Mouse (Mus musculus): ENCODE measurements around the gene Slc41a2. TPM values are rescaled to one million over a fixed set of nuclear protein-coding genes. Genes with fewer than 3 reads are reported as not detected.

The Slc41a2 gene
- polyA plus RNA-seq (2015; fragmentation: Nextera tagmentation; extraction: Ambion mirVana): 0.71 and 0.84 TPM in 2 replicates

DNA sequence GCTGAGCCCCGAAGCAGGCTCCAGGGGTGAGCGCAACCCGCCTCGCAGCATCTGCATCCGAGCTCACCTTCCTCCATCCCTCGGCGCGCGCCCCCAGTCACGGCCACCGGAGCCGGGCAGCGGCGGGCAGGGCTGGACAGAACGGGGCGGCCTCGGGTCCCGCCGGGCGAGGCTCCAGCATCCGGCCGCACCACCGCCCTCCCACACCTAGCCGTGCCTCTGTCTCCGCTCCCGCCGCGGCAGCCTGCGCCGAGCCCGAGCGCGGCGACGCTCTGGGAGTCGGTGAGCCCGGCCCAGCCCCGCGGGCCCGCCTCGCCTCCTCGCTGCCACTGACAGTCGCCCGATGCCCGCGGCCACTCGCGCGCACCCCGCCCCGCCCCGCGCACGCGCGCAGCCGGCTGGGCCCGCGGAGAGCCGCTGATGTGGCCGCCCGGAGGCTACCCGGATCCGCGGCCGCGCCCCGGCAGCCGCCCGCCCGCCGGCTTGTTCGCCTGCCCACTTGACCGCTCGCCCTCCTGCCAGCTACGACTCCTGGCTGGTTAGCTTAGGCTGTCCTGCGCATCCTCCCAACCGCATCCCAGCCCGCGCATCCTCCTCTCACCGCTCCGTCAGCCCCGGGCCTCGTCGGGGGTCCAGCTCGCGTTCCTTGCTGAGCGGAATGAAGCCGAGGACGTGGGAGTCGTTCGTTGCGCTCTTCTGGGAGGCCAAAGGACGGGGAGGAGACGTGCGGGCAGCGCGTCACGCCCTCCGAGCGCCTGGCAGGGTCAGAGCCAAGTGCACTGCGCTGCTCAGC, at the start of gene Slc41a2:
Gene Slc41a2, minus strand, starts transcription at position 724 of the 793 bp plus-strand sequence.
- H3K4me3 ChIP-seq (ENCODE audit: low read length): peak within 1 kb of the TSS; percentile 59
- ATAC-seq (replicated peaks; ENCODE audit: extremely low read depth, insufficient read depth, low FRiP score): peak; percentile 69
- peaks cover 5% of the 10 kb centered on the region; the same call in 1 of the 2 replicates for H3K4me1 ChIP-seq (ENCODE audit: control insufficient read depth, insufficient read depth, low read length)
- peaks cover 41% of the 10 kb centered on the region for H3K27me3 ChIP-seq (ENCODE audit: control insufficient read depth, insufficient read depth, low read length)
- WGBS: 1% methylated on average over 100 of the region's 102 CpGs
- H3K27ac ChIP-seq (ENCODE audit: low read length): no peak within 1 kb of the TSS
- H3K9ac ChIP-seq (ENCODE audit: low read length): peak within 1 kb of the TSS; percentile 57
- no peaks in the 10 kb centered on the region for H3K36me3 ChIP-seq (ENCODE audit: control insufficient read depth, insufficient read depth)
- H3K4me2 ChIP-seq (ENCODE audit: low read depth, low read length): peak within 1 kb of the TSS; percentile 83
- H3K9me3 ChIP-seq (replicated peaks; ENCODE audit: control insufficient read depth, low read length): no peaks in the 10 kb centered on the region

DNA sequence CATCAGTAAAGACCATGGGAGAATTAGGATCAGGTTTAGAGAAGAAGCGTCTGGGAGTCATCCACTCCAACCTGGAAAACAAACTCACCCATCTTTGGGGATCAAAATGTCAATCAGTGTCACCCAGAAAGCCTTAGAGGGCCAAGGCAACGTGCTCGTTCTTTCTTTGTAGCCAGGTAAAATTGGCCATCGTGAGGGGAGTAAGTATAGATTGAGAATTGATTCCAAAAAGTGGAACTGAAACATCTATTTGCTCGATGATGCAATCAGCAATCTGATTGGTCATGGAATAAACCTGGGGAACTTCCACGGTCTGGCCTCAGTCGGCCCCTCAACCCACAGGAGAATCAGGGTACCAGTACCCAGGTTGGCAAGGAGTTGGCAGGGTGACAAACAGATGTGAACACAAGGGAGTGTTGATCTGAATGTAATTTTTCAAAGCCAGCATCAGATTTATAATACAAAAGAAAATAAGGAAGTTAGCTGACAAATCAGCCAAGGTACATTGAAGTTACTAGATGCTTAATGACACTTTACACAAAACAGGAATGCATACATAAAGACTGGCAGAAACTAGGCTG, 47.7 kb upstream of the Slc41a2 start:
- ATAC-seq (replicated peaks; ENCODE audit: extremely low read depth, insufficient read depth, low FRiP score): no peak
- H3K4me3 ChIP-seq (ENCODE audit: low read length): no peak overlapping the region

DNA sequence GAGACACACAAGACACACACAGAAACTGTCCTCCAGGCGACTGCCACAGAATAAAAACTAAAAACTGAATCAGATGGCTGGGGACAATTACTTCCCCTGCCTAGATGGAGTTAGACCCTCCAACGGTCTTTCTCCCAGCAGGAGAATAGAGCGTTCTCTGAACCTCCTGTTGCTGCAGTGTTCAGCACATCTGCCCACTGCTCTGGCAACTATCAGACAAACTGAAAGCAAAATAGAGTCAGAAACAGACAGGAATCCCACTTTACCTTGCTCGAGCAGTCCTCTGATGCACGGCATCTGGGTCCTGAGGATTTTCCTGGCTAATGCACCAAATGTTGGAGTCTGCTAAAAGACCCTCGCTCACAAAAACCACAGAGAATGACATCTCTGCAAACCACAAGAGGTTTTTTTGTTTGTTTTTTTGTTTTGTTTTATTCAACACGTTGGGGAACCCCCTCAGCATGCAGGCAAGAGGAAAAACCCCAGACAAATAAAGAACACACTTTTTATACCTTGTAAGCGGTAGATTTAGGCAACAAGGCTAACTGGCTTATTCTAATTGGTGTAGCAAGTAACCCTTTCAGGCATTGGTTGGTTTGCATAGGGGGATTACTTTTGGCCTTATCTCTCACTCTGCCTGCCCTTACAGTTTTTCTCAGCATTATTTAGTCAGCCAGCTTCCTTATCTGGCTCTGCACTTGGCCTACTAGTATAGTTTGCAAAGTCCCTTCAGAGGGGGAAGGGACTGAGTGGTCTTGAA, 47.0 kb upstream of the Slc41a2 start:
- H3K9me3 ChIP-seq (replicated peaks; ENCODE audit: control insufficient read depth, low read length): no peaks in the 10 kb centered on the region
- WGBS: 88% methylated on average over 8 of the region's 8 CpGs
- H3K4me2 ChIP-seq (ENCODE audit: low read depth, low read length): no peak overlapping the region
- no peak overlapping the region for H3K27ac ChIP-seq (ENCODE audit: low read length)
- no peak overlapping the region for H3K9ac ChIP-seq (ENCODE audit: low read length)
- H3K4me1 ChIP-seq (ENCODE audit: control insufficient read depth, insufficient read depth, low read length): no peaks in the 10 kb centered on the region
- ATAC-seq (replicated peaks; ENCODE audit: extremely low read depth, insufficient read depth, low FRiP score): no peak
- H3K27me3 ChIP-seq (ENCODE audit: control insufficient read depth, insufficient read depth, low read length): no peaks in the 10 kb centered on the region
- no peak overlapping the region for H3K4me3 ChIP-seq (ENCODE audit: low read length)
- no peaks in the 10 kb centered on the region for H3K36me3 ChIP-seq (ENCODE audit: control insufficient read depth, insufficient read depth)

More for the DNA sequence above, 47.7 kb upstream of the Slc41a2 start:
- Histone ChIP-seq H3K9me3 (replicated peaks; ENCODE audit: control insufficient read depth, low read length) (no peaks in the 10 kb centered on the region), H3K4me2 (ENCODE audit: low read depth, low read length) (no peak overlapping the region), H3K9ac (ENCODE audit: low read length) (no peak overlapping the region), H3K27me3 (ENCODE audit: control insufficient read depth, insufficient read depth, low read length) (no peaks in the 10 kb centered on the region), H3K27ac (ENCODE audit: low read length) (no peak overlapping the region), H3K36me3 (ENCODE audit: control insufficient read depth, insufficient read depth) (no peaks in the 10 kb centered on the region), H3K4me1 (ENCODE audit: control insufficient read depth, insufficient read depth, low read length) (no peaks in the 10 kb centered on the region)
- WGBS: 95% methylated on average over 7 of the region's 7 CpGs

- no peaks in the 10 kb centered on the region for H3K27me3 ChIP-seq (ENCODE audit: control insufficient read depth, insufficient read depth, low read length)
- no peaks in the 10 kb centered on the region for H3K9me3 ChIP-seq (replicated peaks; ENCODE audit: control insufficient read depth, low read length)
- no peak overlapping the region for H3K9ac ChIP-seq (ENCODE audit: low read length)
- no peak overlapping the region for H3K27ac ChIP-seq (ENCODE audit: low read length)
- H3K36me3 ChIP-seq (ENCODE audit: control insufficient read depth, insufficient read depth): no peaks in the 10 kb centered on the region
- WGBS: 86% methylated on average over 13 of the region's 13 CpGs
- peaks cover 1% of the 10 kb centered on the region; the same call in 1 of the 2 replicates for H3K4me1 ChIP-seq (ENCODE audit: control insufficient read depth, insufficient read depth, low read length)
- no peak for ATAC-seq (replicated peaks; ENCODE audit: extremely low read depth, insufficient read depth, low FRiP score)
- H3K4me3 ChIP-seq (ENCODE audit: low read length): no peak overlapping the region
- no peak overlapping the region for H3K4me2 ChIP-seq (ENCODE audit: low read depth, low read length)
These were observed 46.2 kb upstream of the Slc41a2 start for GRCm38 (mm10) chr10:83383863-83384262.

- Histone ChIP-seq H3K9ac (ENCODE audit: low read length) (no peak overlapping the region), H3K36me3 (ENCODE audit: control insufficient read depth, insufficient read depth) (no peaks in the 10 kb centered on the region), H3K9me3 (replicated peaks; ENCODE audit: control insufficient read depth, low read length) (no peaks in the 10 kb centered on the region), H3K4me2 (ENCODE audit: low read depth, low read length) (no peak overlapping the region), H3K27ac (ENCODE audit: low read length) (no peak overlapping the region), H3K4me1 (ENCODE audit: control insufficient read depth, insufficient read depth, low read length) (peaks cover 10% of the 10 kb centered on the region), H3K27me3 (ENCODE audit: control insufficient read depth, insufficient read depth, low read length) (no peaks in the 10 kb centered on the region), H3K4me3 (ENCODE audit: low read length) (no peak overlapping the region)
- 54% methylated on average over 2 of the region's 2 CpGs for WGBS
- ATAC-seq (replicated peaks; ENCODE audit: extremely low read depth, insufficient read depth, low FRiP score): no peak
These were observed 45.3 kb upstream of the Slc41a2 start for GRCm38 (mm10) chr10:83382988-83383387.

GRCm38 (mm10) chr10:83382528-83382927, 44.8 kb upstream of the Slc41a2 start:
- Histone ChIP-seq H3K27ac (ENCODE audit: low read length) (no peak overlapping the region), H3K4me1 (ENCODE audit: control insufficient read depth, insufficient read depth, low read length) (peaks cover 14% of the 10 kb centered on the region), H3K9ac (ENCODE audit: low read length) (no peak overlapping the region), H3K36me3 (ENCODE audit: control insufficient read depth, insufficient read depth) (no peaks in the 10 kb centered on the region), H3K4me3 (ENCODE audit: low read length) (no peak overlapping the region), H3K27me3 (ENCODE audit: control insufficient read depth, insufficient read depth, low read length) (no peaks in the 10 kb centered on the region), H3K4me2 (ENCODE audit: low read depth, low read length) (no peak overlapping the region), H3K9me3 (replicated peaks; ENCODE audit: control insufficient read depth, low read length) (no peaks in the 10 kb centered on the region)
- WGBS: 89% methylated on average over 4 of the region's 4 CpGs
- no peak for ATAC-seq (replicated peaks; ENCODE audit: extremely low read depth, insufficient read depth, low FRiP score)

GRCm38 (mm10) chr10:83380501-83380900, 42.8 kb upstream of the Slc41a2 start:
- Histone ChIP-seq H3K4me3 (ENCODE audit: low read length) (no peak overlapping the region), H3K36me3 (ENCODE audit: control insufficient read depth, insufficient read depth) (no peaks in the 10 kb centered on the region), H3K4me2 (ENCODE audit: low read depth, low read length) (no peak overlapping the region), H3K27me3 (ENCODE audit: control insufficient read depth, insufficient read depth, low read length) (no peaks in the 10 kb centered on the region), H3K9me3 (replicated peaks; ENCODE audit: control insufficient read depth, low read length) (no peaks in the 10 kb centered on the region), H3K9ac (ENCODE audit: low read length) (no peak overlapping the region), H3K4me1 (ENCODE audit: control insufficient read depth, insufficient read depth, low read length) (peaks cover 19% of the 10 kb centered on the region), H3K27ac (ENCODE audit: low read length) (no peak overlapping the region)
- WGBS: 88% methylated on average over 2 of the region's 2 CpGs
- ATAC-seq (replicated peaks; ENCODE audit: extremely low read depth, insufficient read depth, low FRiP score): no peak

DNA sequence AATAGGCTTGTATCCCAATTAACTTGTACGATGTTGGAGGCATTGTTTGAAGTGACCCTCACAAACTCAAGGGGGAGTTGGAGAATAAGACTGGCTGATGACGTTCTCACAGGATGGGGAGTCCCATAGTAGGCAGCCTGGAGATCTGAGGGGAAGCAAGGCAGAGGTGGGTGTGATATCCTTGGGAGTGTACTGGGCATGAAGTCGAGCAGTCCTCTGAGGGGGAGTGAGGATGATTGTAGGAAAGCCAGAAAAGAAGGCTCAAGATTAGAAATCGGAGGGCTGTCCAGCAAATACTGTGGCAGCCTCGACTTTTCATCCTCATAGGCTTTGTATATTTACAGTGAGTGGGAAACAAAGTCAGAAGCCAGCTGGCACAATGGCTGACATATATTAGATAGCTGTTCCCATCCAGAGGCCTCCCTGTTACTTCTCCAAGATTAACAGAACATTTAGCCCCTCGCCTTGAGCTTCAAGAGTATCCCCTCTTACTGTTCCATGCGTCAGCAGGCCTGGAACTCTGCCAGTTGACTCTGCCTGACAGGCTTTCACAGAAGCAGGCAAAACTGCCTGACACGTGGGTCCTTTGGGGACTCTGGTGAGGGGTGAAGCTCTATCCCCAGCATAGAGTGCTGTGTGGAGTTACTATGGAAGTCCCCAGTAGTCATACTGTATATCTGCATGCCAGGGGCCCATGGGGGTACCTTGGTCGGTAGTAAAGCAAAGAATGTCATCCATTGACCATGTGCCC, 40.6 kb upstream of the Slc41a2 start:
- no peaks in the 10 kb centered on the region for H3K27me3 ChIP-seq (ENCODE audit: control insufficient read depth, insufficient read depth, low read length)
- 0 out of 2 replicates have a peak, but pooled peaks cover 3% of the 10 kb centered on the region for H3K36me3 ChIP-seq (ENCODE audit: control insufficient read depth, insufficient read depth)
- no peak overlapping the region for H3K9ac ChIP-seq (ENCODE audit: low read length)
- peak; percentile 43; the same call in 1 of the 2 replicates for ATAC-seq (replicated peaks; ENCODE audit: extremely low read depth, insufficient read depth, low FRiP score)
- H3K4me2 ChIP-seq (ENCODE audit: low read depth, low read length): no peak overlapping the region
- peak overlapping the region; percentile 30; the same call in 1 of the 2 replicates for H3K27ac ChIP-seq (ENCODE audit: low read length)
- 46% methylated on average over 9 of the region's 9 CpGs for WGBS
- no peak overlapping the region for H3K4me3 ChIP-seq (ENCODE audit: low read length)
- no peaks in the 10 kb centered on the region for H3K9me3 ChIP-seq (replicated peaks; ENCODE audit: control insufficient read depth, low read length)
- H3K4me1 ChIP-seq (ENCODE audit: control insufficient read depth, insufficient read depth, low read length): peaks cover 19% of the 10 kb centered on the region

Measured in heart, embryonic 16.5 days (tissue).